Mouse (Mus musculus) large intestine, adult 2 months (tissue): ENCODE results near the gene Ccr4. TPM values are rescaled to one million over a fixed set of nuclear protein-coding genes. Genes with fewer than 3 reads are reported as not detected.
A peak's percentile ranks its signal among the peaks of the same experiment; 100 is the strongest.
"Not testable (repeated sequence)": the region's sequence is repeated elsewhere in the genome, so short reads cannot be mapped to it uniquely, and the experiment has no call there.

Experiments
- DNase-seq: peaks from one replicate; pipeline ENCODE4 v3.0.0-alpha.2; 2012; ENCODE audit warnings: low read depth, low spot score
- WGBS: fragments of 180-500 bp; shearing (Covaris S2); methylation state at CpG from one replicate; pipeline ENCODE4 v1.1.7; 2018; 5-methylcytosine and 5-hydroxymethylcytosine counted together
- polyA plus RNA-seq: library from polyadenylated mRNA; depleted of rRNA; stranded (reverse); fragments of >200 nt; gene quantifications from 2 replicates; pipeline ENCODE4 v1.2.3, GENCODE M21; 2012

The Ccr4 gene
- polyA plus RNA-seq, 1 experiment: 2.2 TPM

GRCm38 (mm10) chr9:114525891-114526290, 21.2 kb upstream of the Ccr4 start:
- no peak for DNase-seq
- WGBS: 53% methylated on average over 8 of the region's 8 CpGs

- 77% methylated on average over 15 of the region's 15 CpGs for WGBS
- DNase-seq: no peak
Observed at GRCm38 (mm10) chr9:114525073-114525633, 20.4 kb upstream of the Ccr4 start.

GRCm38 (mm10) chr9:114522501-114522900, 17.8 kb upstream of the Ccr4 start:
- WGBS: 50% methylated on average over 9 of the region's 9 CpGs

GRCm38 (mm10) chr9:114522041-114522440, 17.3 kb upstream of the Ccr4 start:
- DNase-seq: no peak

More at GRCm38 (mm10) chr9:114522501-114522900, 17.8 kb upstream of the Ccr4 start:
- no peak for DNase-seq

GRCm38 (mm10) chr9:114520529-114520928, 15.8 kb upstream of the Ccr4 start:
- DNase-seq: not testable (repeated sequence)
- 74% methylated on average over 4 of the region's 4 CpGs for WGBS

More at GRCm38 (mm10) chr9:114522041-114522440, 17.3 kb upstream of the Ccr4 start:
- WGBS: 63% methylated on average over 5 of the region's 5 CpGs

GRCm38 (mm10) chr9:114518812-114519477, 14.2 kb upstream of the Ccr4 start:
- WGBS: 28% methylated on average over 9 of the region's 9 CpGs
- peak; percentile 18 for DNase-seq

- no peak for DNase-seq
- WGBS: 67% methylated on average over 13 of the region's 13 CpGs
Observed at GRCm38 (mm10) chr9:114517924-114518497, 13.3 kb upstream of the Ccr4 start.

GRCm38 (mm10) chr9:114515364-114515763, 10.6 kb upstream of the Ccr4 start, which contains the start of gene C130032M10Rik:
C130032M10Rik (plus strand) TSS chr9:114515697.
- DNase-seq: no peak
- WGBS: 40% methylated on average over 11 of the region's 11 CpGs

GRCm38 (mm10) chr9:114512831-114513230, 8.1 kb upstream of the Ccr4 start:
- DNase-seq: no peak
- WGBS: 98% methylated on average over 21 of the region's 21 CpGs

- no peak for DNase-seq
- 90% methylated on average over 9 of the region's 9 CpGs for WGBS
Observed at GRCm38 (mm10) chr9:114509785-114510184, 5.1 kb upstream of the Ccr4 start.

GRCm38 (mm10) chr9:114507421-114507820, 2.7 kb upstream of the Ccr4 start:
- 84% methylated on average over 9 of the region's 9 CpGs for WGBS
- no peak for DNase-seq

GRCm38 (mm10) chr9:114506564-114506963, 1.8 kb upstream of the Ccr4 start:
- 62% methylated on average over 4 of the region's 4 CpGs for WGBS
- DNase-seq: no peak

- 60% methylated on average over 15 of the region's 15 CpGs for WGBS
- DNase-seq: no peak
Observed at GRCm38 (mm10) chr9:114502711-114503427, 1.8 kb downstream of the Ccr4 start.

- 98% methylated on average over 11 of the region's 11 CpGs for WGBS
- DNase-seq: no peak
Observed at GRCm38 (mm10) chr9:114501913-114502312, 2.8 kb downstream of the Ccr4 start.

- no peak for DNase-seq
- WGBS: 85% methylated on average over 7 of the region's 7 CpGs
Observed at GRCm38 (mm10) chr9:114501111-114501510, 3.6 kb downstream of the Ccr4 start.

GRCm38 (mm10) chr9:114499783-114500515, 4.8 kb downstream of the Ccr4 start:
- DNase-seq: peak; percentile 35
- WGBS: 32% methylated on average over 15 of the region's 15 CpGs

- 5% methylated on average over 11 of the region's 11 CpGs for WGBS
- DNase-seq: peak; percentile 62
Observed at GRCm38 (mm10) chr9:114498218-114498617, 6.5 kb downstream of the Ccr4 start.

- WGBS: 75% methylated on average over 7 of the region's 7 CpGs
- no peak for DNase-seq
Observed at GRCm38 (mm10) chr9:114496469-114496868, 8.2 kb downstream of the Ccr4 start.

- 27% methylated on average over 23 of the region's 23 CpGs for WGBS
- peak; percentile 21 for DNase-seq
Observed at GRCm38 (mm10) chr9:114487481-114488258, 17.0 kb downstream of the Ccr4 start.
